Mouse (Mus musculus) forebrain, embryonic 14.5 days (tissue): ENCODE results near the gene Usb1. TPM values are rescaled to one million over a fixed set of nuclear protein-coding genes. Genes with fewer than 3 reads are reported as not detected.
A peak's percentile ranks its signal among the peaks of the same experiment; 100 is the strongest.

Experiments
- ATAC-seq: fragments of 200-750 bp; cut with Nextera tagmentation; 2 replicates; pipeline ENCODE4 v1.8.0; 2017; ENCODE audit warnings: mild to moderate bottlenecking, moderate library complexity
- DNase-seq: peaks from one replicate; pipeline ENCODE4 v3.0.0-alpha.2; 2015; ENCODE audit warnings: low spot score
- H3K27ac ChIP-seq: fragments of 300-500 bp; sonication (generic); 2 replicates; pipeline ENCODE4 v1.5.1; 2014; ENCODE audit warnings: low read depth, mild to moderate bottlenecking, control low read depth, low read length, moderate library complexity
- H3K27me3 ChIP-seq: fragments of 300-500 bp; sonication (generic); replicated peaks from 2 replicates; pipeline ENCODE4 v1.6.1; 2014; ENCODE audit warnings: low read length, control low read depth, mixed read lengths; ENCODE audit not compliant: control insufficient read depth, insufficient read depth
- H3K36me3 ChIP-seq: fragments of 300-500 bp; sonication (generic); 2 replicates; pipeline ENCODE4 v1.6.1; 2014; ENCODE audit warnings: low read length, control low read depth; ENCODE audit not compliant: control insufficient read depth, insufficient read depth
- H3K4me1 ChIP-seq: fragments of 300-500 bp; sonication (generic); 2 replicates; pipeline ENCODE4 v1.6.1; 2014; ENCODE audit warnings: antibody characterized with exemption, low read length, control low read depth; ENCODE audit not compliant: control insufficient read depth, insufficient read depth
- H3K4me2 ChIP-seq: fragments of 300-500 bp; sonication (generic); 2 replicates; pipeline ENCODE4 v1.6.1; 2014; ENCODE audit warnings: mild to moderate bottlenecking, control low read depth, low read length
- H3K4me3 ChIP-seq: fragments of 300-500 bp; sonication (generic); 2 replicates; pipeline ENCODE4 v1.5.1; 2014; ENCODE audit warnings: low read depth, low read length, control low read depth
- H3K9ac ChIP-seq: fragments of 300-500 bp; sonication (generic); 2 replicates; pipeline ENCODE4 v1.6.1; 2014; ENCODE audit warnings: mild to moderate bottlenecking, low read length, control low read depth, moderate library complexity
- H3K9me3 ChIP-seq: fragments of 300-500 bp; sonication (generic); replicated peaks from 2 replicates; pipeline ENCODE4 v1.6.1; 2016; ENCODE audit warnings: low read length, control low read depth, mixed read lengths; ENCODE audit not compliant: control insufficient read depth
- WGBS: fragments of 180-500 bp; shearing (Covaris S2); extraction: QIAGEN DNeasy Blood & Tissue Kit; methylation state at CpG from one replicate; pipeline ENCODE4 v1.1.7; 2014; 5-methylcytosine and 5-hydroxymethylcytosine counted together
- polyA plus RNA-seq: library from polyadenylated mRNA; unstranded; fragments of >200 nt; fragmentation: Nextera tagmentation; extraction: Ambion mirVana; gene quantifications from 2 replicates; pipeline ENCODE4 v1.2.1, GENCODE M21; 2014

Usb1 gene
- polyA plus RNA-seq, 1 experiment from 2014 or later = 45.8 TPM

DNA sequence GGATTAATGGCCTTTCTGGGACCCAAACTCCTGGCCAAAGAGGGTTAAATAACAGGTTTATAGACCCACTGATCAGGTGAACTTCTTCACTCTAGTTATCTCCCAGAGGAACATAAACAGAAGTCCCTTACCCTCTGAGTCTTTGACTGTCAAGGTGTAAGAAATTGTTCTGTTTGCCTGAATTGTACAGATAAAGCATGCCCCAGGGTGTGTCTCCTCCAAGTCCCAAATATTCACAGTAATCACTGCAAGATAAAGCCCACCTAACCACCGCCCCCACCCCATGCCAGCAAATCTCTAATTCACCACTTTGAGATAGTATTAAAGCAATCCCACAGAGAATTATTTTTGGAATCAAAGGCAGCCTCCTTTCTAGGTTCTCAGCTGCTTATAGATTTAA, 1.7 kb upstream of the Usb1 start:
- Histone ChIP-seq H3K4me1 (peaks cover 10% of the 10 kb centered on the region), H3K27me3 (no peaks in the 10 kb centered on the region), H3K4me3 (peak overlapping the region; percentile 68), H3K36me3 (peaks cover 43% of the 10 kb centered on the region), H3K9ac (peak overlapping the region; percentile 93), H3K4me2 (peak overlapping the region; percentile 69), H3K9me3 (no peaks in the 10 kb centered on the region), H3K27ac (no peak overlapping the region)
- DNase-seq = no peak
- WGBS = 74% methylated on average over 1 of the region's 1 CpGs
- no peak for ATAC-seq

DNA sequence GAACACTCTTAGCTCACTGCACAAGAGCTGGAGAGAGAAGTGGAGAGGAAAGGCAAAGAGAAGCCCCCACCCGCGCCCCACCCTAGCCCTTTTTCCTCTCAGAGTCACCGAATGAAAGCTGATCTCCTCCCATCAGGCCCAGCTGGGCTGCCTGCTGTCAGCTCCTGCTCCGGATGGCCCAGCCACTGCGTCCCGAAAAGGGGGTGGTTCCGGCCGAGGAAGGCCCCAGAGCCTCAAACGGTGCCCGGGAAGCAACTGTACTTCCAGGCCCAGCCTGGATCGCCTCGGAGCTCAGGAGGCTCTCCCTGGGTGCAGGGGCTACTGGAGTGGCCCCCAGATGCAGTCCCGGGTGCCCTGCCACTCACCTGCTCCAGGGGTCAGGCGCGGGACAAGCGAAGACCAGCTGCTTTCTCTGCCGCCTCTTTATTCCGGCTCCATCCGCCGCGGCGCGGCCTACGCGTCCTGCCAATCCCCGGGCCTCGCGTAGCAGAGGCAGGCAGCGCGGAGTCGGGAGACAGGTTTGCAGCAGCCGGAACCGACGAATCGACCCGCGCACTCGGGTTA, 846 bp upstream of the Usb1 start:
- Histone ChIP-seq H3K9me3 (no peaks in the 10 kb centered on the region), H3K27me3 (no peaks in the 10 kb centered on the region), H3K27ac (peak overlapping the region; percentile 94), H3K4me2 (peak overlapping the region; percentile 69), H3K9ac (peak overlapping the region; percentile 93), H3K36me3 (peaks cover 34% of the 10 kb centered on the region), H3K4me3 (peak overlapping the region; percentile 68), H3K4me1 (peaks cover 10% of the 10 kb centered on the region)
- ATAC-seq = peak; percentile 60
- DNase-seq = peak; percentile 62
- under 1% methylated on average over 38 of the region's 38 CpGs for WGBS

DNA sequence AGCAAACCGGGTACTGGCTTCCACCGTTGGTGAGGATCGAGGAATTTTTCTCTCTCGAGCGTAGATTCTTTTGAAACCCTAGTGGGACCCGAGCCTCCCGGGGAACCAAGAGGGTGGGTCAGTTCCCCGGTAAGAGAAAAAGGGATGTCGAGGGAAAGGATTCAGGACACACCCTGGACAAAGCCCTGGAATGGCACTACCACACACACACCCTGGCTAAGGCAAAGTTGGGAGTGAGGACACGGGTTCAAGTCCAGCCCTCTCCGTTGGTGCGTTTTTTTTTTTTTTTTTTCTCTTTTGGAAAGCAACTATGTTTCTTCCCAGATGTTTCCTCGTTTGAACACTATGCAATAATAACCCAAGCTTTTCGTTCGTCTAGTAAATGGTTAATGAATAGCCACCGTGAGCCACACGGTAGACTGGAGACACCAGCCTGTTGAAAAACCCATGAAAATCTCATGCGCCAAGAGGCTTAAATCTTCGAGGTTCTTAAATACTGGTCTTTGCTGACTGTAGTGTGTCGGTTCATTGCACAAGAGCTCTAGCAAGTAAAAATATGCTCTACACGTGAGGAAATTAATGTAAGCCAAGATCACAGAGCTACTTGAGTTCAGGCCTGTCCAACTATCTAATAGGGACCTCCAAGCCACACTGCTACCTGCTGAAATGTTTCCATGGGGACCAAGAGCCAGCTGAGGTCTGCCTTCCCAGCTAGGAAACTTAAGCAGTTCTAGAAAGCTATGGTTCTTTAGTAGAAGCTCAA, 534 bp downstream of the Usb1 start:
- peak overlapping the region; percentile 68 for H3K4me3 ChIP-seq
- H3K27ac ChIP-seq = peak overlapping the region; percentile 94
- H3K9me3 ChIP-seq = no peaks in the 10 kb centered on the region
- ATAC-seq (peak; percentile 16; the same call in 1 of the 2 replicates), DNase-seq (no peak)
- peak overlapping the region; percentile 69 for H3K4me2 ChIP-seq
- H3K36me3 ChIP-seq = peaks cover 23% of the 10 kb centered on the region
- WGBS = 26% methylated on average over 21 of the region's 21 CpGs
- peaks cover 10% of the 10 kb centered on the region for H3K4me1 ChIP-seq
- H3K27me3 ChIP-seq = no peaks in the 10 kb centered on the region
- H3K9ac ChIP-seq = peak overlapping the region; percentile 93

DNA sequence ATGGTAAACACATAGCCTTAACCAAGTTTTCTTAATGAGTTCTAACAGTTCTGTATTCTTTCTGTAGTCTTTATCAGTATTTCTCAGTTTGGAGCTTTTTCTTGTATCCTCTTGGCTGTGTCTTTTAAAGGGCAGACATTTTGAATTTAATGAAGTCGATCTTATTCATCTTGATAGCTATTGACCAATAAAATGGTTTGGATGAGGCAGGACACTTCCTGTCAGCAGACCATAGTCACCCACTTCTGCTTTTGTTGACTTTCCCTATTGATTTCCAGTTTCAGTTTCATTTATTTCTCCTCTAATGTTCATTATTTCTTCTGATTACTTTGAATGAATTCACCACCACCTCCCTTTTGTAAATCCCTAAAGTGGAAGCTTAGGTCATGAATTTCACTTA, 3.6 kb downstream of the Usb1 start:
- Histone ChIP-seq H3K4me2 (no peak overlapping the region), H3K27ac (no peak overlapping the region), H3K27me3 (no peaks in the 10 kb centered on the region), H3K4me3 (no peak overlapping the region), H3K9ac (no peak overlapping the region), H3K4me1 (peaks cover under 1% of the 10 kb centered on the region), H3K9me3 (no peaks in the 10 kb centered on the region), H3K36me3 (peaks cover 23% of the 10 kb centered on the region)
- no peak for DNase-seq
- ATAC-seq = no peak
- WGBS = 94% methylated on average over 1 of the region's 1 CpGs

DNA sequence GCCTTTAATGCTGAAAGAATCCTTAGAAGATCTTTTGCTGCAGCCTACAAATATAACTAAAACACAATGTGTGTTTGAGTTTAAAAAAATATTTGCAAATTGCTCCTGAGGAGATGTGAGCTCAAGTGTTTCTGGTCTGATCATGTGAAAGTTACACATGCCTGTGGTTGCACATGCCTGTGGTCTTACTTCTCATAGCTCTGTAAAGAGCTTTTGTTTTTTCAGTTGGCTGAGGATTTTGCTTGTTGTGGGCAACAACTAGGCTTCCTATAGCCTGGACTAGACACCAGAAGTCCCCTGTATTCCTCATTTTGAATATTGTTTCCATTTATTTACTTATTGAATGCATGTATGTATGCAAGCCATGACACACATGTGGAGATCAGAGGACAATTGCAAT, 4.3 kb downstream of the Usb1 start:
- DNase-seq (no peak), ATAC-seq (no peak)
- H3K27ac ChIP-seq = no peak overlapping the region
- H3K36me3 ChIP-seq = peaks cover 29% of the 10 kb centered on the region
- no peak overlapping the region for H3K9ac ChIP-seq
- no peaks in the 10 kb centered on the region for H3K4me1 ChIP-seq
- H3K9me3 ChIP-seq = no peaks in the 10 kb centered on the region
- H3K4me2 ChIP-seq = no peak overlapping the region
- H3K27me3 ChIP-seq = no peaks in the 10 kb centered on the region
- no peak overlapping the region for H3K4me3 ChIP-seq

DNA sequence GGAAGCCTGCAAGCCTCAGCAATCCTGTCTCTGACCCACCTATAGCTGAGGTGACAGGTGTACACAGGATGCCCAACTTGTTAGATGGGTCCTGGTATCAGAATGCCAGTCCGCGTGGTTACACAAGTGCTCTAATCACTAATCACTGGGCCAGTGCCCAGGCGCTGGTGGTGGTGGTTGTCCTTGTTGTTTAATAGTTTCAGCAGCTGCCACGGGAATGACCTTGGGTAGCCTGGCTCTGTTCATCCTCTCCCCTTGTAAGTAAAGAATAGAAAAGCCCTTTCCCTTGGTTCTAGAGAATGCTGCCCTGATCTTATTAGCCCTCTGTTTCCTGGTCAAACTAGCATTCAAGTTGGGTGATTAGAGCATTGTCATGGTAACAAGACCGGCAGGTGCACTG, 9.6 kb downstream of the Usb1 start:
- H3K4me2 ChIP-seq = no peak overlapping the region
- H3K4me1 ChIP-seq = no peaks in the 10 kb centered on the region
- H3K9ac ChIP-seq = no peak overlapping the region
- DNase-seq (no peak), ATAC-seq (no peak)
- H3K4me3 ChIP-seq = no peak overlapping the region
- 45% methylated on average over 5 of the region's 5 CpGs for WGBS
- H3K27ac ChIP-seq = no peak overlapping the region
- no peaks in the 10 kb centered on the region for H3K9me3 ChIP-seq
- no peaks in the 10 kb centered on the region for H3K27me3 ChIP-seq
- H3K36me3 ChIP-seq = peaks cover 67% of the 10 kb centered on the region

DNA sequence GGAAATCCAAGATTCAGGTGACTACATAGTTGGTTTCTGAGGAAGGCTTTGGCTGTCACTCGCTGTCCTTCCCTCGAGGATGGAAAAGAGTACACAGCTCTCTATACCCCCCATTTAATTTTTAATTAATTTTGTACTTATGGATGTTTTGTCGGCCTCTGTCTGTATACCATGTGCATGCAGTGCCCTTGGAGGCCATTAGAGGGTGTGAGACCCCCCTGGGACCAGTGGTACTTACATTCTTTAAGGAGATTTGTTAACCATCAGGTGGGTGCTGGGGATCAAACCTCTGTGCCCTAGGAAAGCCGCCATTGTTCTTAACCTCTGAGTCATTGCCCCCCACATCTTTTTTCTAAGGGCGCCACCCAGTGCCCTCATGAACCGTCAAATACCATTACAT, 12.6 kb downstream of the Usb1 start:
- DNase-seq (no peak), ATAC-seq (no peak)
- Histone ChIP-seq H3K4me1 (peaks cover 6% of the 10 kb centered on the region), H3K4me3 (no peak overlapping the region), H3K4me2 (no peak overlapping the region), H3K9me3 (no peaks in the 10 kb centered on the region), H3K9ac (no peak overlapping the region), H3K27ac (no peak overlapping the region), H3K27me3 (no peaks in the 10 kb centered on the region), H3K36me3 (peaks cover 48% of the 10 kb centered on the region)
- WGBS = 79% methylated on average over 6 of the region's 6 CpGs

DNA sequence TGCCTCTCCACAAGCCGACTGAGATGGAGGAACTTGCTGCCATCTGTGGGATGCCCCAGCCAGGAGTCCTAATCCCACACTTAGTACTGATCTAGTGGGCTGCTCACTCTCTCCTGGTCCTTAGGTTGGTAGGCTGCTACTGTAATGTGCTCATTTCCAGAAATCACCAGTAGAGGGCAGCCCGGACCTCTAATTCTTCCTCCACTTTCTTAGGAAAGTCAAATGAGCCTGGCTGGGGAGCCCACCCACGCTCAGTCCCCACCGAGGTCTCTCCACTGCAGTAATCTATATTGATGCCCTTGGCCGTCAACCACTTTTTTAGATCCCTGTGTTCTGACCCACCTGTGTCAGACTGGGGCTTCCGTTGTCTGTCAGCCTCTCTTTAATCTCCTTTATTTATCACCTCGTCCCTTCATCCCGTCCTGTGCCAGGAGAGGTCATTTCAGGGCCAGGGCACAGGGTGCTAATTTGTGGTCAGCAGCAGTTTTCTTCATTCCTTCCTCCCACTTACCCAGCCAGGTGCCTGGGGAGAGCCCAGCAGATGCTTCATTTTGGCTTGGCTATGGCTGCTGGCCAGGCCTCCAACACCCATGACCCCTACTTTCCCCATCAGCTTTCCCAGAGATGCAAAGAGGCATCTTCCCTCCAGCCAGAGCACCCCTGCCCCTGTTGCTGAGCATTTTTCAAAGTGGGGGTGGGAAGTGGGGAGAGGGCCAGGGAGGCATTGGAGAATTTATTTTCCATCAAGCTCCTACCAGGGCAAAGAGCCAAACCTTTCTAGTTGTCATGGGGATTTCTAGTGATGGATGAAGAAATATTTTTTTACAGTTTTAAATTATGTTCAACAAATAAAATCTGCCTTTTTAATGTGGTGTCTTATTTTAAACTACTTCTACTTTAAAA, 14.8 kb downstream of the Usb1 start:
- Histone ChIP-seq H3K4me1 (peaks cover 14% of the 10 kb centered on the region), H3K36me3 (peaks cover 32% of the 10 kb centered on the region), H3K27me3 (no peaks in the 10 kb centered on the region), H3K4me2 (no peak overlapping the region), H3K27ac (no peak overlapping the region), H3K4me3 (no peak overlapping the region), H3K9me3 (no peaks in the 10 kb centered on the region), H3K9ac (no peak overlapping the region)
- DNase-seq (peak; percentile 88), ATAC-seq (peak; percentile 64)
- 41% methylated on average over 8 of the region's 8 CpGs for WGBS
